Mouse (Mus musculus): ENCODE data around the gene Krtap6-1.
"Not testable (repeated sequence)": the region's sequence is repeated elsewhere in the genome, so short reads cannot be mapped to it uniquely, and the experiment has no call there.

Krtap6-1 gene

DNA sequence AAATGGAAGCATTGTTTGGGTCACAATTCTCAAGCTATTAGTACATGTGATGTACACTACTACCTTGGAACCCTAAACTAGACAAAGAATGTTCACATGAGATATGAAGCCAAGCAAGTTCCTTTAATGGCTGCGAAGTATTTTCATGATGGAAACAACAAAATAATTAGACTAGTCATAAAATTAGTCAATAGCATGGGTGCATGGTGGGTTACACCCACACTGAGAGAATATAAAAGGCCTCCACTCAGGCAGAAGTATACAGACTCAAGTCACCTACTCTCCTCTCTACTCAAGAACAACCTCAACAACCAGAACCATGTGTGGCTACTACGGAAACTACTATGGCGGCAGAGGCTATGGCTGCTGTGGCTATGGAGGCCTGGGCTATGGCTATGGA lies at the start of gene Krtap6-1:
Krtap6-1 (plus strand) TSS at position 301 of the 400 bp plus-strand sequence.
- not testable (repeated sequence) for DNase-seq (ENCODE audit: low spot score)

DNA sequence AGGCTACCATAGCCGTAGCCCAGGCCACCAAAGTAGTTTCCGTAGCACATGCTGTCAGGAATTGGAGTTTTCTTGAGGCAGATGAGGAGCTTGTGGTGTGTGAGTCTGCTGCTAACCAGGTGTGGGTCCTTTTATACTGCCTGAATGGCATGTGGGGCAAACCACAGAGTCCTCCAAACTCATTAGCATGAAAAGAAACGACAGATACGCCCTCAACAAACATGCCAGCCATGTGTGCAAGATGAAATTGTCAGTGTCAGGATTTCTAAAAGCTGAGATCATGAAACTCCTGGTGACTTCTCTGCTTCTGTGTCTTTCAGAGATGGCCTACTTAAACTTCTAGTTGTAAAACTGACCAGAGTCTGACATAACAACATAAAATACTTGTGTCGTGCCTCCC lies 20.8 kb upstream of the Krtap6-1 start, which contains the start of gene Krtap22-2:
Krtap22-2 (minus strand) TSS at position 101 of the 400 bp plus-strand sequence.
- no peak for DNase-seq (ENCODE audit: low spot score)

DNA sequence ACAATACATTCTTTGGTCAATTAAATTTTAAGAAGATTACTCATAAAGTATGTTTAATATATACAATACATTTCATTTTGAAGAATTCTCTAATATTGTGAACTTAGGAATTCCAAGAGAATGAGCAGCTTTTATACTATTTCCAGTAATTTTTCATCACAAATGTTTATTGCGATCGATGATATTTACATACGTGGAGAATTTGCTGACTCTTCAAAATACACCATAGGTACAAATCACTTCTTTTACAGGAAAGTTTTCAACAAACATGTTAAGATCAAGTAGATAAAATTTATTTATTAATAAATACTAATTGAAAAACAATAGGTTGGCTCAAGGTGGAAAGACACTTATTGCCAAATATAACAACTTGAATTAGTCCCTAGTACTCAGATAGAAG lies 17.5 kb upstream of the Krtap6-1 start:
- DNase-seq (ENCODE audit: low spot score), result no peak

DNA sequence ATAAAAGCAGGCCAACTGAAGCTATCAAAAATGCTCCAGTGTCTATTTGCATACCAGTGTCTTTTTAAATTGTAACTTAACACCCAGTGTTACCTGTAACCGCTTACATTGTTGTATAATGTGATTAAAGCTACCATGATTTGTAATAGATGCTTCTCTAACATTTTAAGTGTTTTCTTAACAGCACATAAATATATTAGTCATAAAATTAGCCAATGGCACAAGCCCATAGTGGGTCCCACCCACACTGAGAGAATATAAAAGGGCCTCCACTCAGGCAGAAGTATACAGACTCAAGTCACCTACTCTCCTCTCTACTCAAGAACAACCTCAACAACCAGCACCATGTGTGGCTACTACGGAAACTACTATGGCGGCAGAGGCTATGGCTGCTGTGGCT lies 16.5 kb upstream of the Krtap6-1 start, which contains the start of gene Gm10229:
Gm10229 (plus strand) TSS at position 301 of the 400 bp plus-strand sequence.
- not testable (repeated sequence) for DNase-seq (ENCODE audit: low spot score)

DNA sequence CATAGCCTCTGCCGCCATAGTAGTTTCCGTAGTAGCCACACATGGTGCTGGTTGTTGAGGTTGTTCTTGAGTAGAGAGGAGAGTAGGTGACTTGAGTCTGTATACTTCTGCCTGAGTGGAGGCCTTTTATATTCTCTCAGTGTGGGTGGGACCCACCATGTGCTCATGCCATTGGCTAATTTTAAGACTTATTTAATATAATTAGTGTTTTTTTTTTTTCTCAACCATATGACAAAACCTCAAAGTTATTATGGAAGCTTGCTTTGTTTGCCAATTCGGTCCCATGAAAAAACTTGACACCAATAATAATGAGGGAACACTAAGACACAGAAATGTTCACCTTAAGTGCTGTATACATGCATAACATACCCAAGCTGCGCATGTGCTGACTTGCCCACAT lies 9.9 kb downstream of the Krtap6-1 start, which contains the start of gene Gm10228:
Gm10228 (minus strand) TSS at position 101 of the 400 bp plus-strand sequence.
- not testable (repeated sequence) for DNase-seq (ENCODE audit: low spot score)

DNA sequence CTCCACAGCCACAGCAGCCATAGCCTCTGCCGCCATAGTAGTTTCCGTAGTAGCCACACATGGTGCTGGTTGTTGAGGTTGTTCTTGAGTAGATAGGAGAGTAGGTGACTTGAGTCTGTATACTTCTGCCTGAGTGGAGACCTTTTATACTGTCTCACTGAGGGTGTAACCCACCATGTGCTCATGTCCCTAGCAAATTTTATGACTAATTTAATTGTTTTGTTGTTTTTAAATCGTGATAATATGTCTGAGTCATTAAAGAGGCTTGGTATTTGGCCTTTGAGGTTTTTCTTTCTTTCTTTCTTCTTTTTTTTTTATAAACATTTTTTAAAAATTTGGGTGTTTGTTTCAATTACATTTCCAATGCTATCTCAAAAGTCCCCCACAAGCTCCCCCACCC lies 16.3 kb downstream of the Krtap6-1 start, which contains the start of gene Krtap6-5:
Krtap6-5 (minus strand) TSS at position 101 of the 400 bp plus-strand sequence.
- DNase-seq (ENCODE audit: low spot score), result no peak

DNA sequence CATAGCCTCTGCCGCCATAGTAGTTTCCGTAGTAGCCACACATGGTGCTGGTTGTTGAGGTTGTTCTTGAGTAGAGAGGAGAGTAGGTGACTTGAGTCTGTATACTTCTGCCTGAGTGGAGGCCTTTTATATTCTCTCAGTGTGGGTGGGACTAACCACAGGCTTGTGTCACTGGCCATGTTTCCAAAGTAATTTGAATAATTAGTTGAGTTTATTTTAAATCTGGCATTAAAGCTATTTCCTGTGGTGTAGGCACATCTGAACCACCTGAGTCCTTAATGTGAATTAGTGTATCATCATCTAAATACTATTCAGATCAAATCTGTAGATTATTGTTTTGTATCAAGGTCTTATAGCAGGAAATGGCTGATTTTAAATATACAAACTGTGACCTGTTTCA lies 32.4 kb downstream of the Krtap6-1 start, which contains the start of gene 1110025L11Rik:
1110025L11Rik (minus strand) TSS at position 101 of the 400 bp plus-strand sequence.
- not testable (repeated sequence) for DNase-seq (ENCODE audit: low spot score)

DNA sequence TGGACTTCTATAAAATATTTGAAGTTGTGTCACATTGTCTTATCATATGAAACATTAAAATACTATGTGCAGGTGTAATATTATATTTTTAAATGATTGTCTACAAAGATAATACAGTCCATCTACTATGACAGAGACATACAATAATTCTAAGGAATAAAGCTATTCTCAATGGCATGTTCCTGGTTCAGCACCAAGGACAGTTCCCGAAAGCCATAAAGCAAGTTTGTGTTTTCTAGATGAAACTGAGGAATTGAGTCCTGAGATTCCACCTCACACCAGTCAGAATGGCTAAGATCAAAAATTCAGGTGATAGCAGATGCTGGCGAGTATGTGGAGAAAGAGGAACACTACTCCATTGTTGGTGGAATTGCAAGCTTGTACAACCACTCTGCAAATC lies 39.5 kb downstream of the Krtap6-1 start:
- not testable (repeated sequence) for DNase-seq (ENCODE audit: low spot score)
